Mouse (Mus musculus): ENCODE measurements at regions not wholly inside any gene's neighbourhood (a gene's known extent, or its start where the extent isn't known, plus 50 kb on each side); places are given as distances from the start of the nearest gene placed in this dataset.

- no peak for DNase-seq (ENCODE audit: low spot score)
These were observed 145.1 kb downstream of the Rps24 start for GRCm38 (mm10) chr14:24631994-24632393.

GRCm38 (mm10) chr14:24641853-24642252 lies 154.9 kb downstream of the Rps24 start:
- no peak for DNase-seq (ENCODE audit: low spot score)

- no peak for DNase-seq (ENCODE audit: low spot score)
These were observed 157.3 kb downstream of the Rps24 start for GRCm38 (mm10) chr14:24644117-24644808.

- no peak for DNase-seq (ENCODE audit: low spot score)
These were observed 159.4 kb downstream of the Rps24 start for GRCm38 (mm10) chr14:24646239-24646848.

- no peak for DNase-seq (ENCODE audit: low spot score)
These were observed 160.8 kb downstream of the Rps24 start for GRCm38 (mm10) chr14:24647722-24648121.

GRCm38 (mm10) chr14:24650195-24650901 lies 163.4 kb downstream of the Rps24 start:
- no peak for DNase-seq (ENCODE audit: low spot score)

- no peak for DNase-seq (ENCODE audit: low spot score)
These were observed 164.0 kb downstream of the Rps24 start for GRCm38 (mm10) chr14:24650902-24651270.

GRCm38 (mm10) chr14:24652591-24652990 lies 165.7 kb downstream of the Rps24 start:
- no peak for DNase-seq (ENCODE audit: low spot score)

- no peak for DNase-seq (ENCODE audit: low spot score)
These were observed 168.7 kb downstream of the Rps24 start for GRCm38 (mm10) chr14:24655580-24655979.

- no peak for DNase-seq (ENCODE audit: low spot score)
These were observed 174.9 kb downstream of the Rps24 start for GRCm38 (mm10) chr14:24661797-24662196.

GRCm38 (mm10) chr14:24665210-24665609 lies 178.3 kb downstream of the Rps24 start:
- no peak for DNase-seq (ENCODE audit: low spot score)
